ENCODE assay signal across 13 mouse cellular contexts in genomic region chr15:84483622-84484021, GRCm38 (mm10). TPM values are rescaled to one million over a fixed set of nuclear protein-coding genes. Genes with fewer than 3 reads are reported as not detected.
A peak's percentile ranks its signal among the peaks of the same experiment; 100 is the strongest.
DNase-seq lines count a peak whose midpoint lies in the region; ATAC-seq lines count a peak whose summit lies in the region.
"Had no signal": no experiment of that assay in that cellular context is flagged by ENCODE, and none has a peak within 500 bp of the region (broad histone marks: within the 10 kb centered on the region; RNA-seq: fewer than 3 reads in every experiment).

No protein-coding gene starts in this region.

- no peak for ATAC-seq in midbrain, embryonic 13.5 days
- no peak for ATAC-seq in megakaryocyte-erythroid progenitor cell, adult 5-6 weeks (replicated peaks; ENCODE audit: low FRiP score, low TSS enrichment, poor library complexity, severe bottlenecking)

- DNase-seq in adrenal gland, adult (ENCODE audit: inconsistent age in 2 of 2, low spot score in 1 of 2), result peak; percentile 11 to 28
- no peak for DNase-seq in adrenal gland, adult 18-20 months (ENCODE audit: low spot score in 2 of 2)
- DNase-seq in midbrain, embryonic 10.5 days (ENCODE audit: low spot score), result no peak
- peak; percentile 70 to 79 for DNase-seq in kidney, postnatal 4 days
- peak; percentile 62 for DNase-seq in yolk sac, embryonic 10.5 days (ENCODE audit: low spot score)
- no peak for DNase-seq in urinary bladder, postnatal 10 days (ENCODE audit: low spot score)
- DNase-seq: adrenal gland, postnatal 14 days had no signal

- no peaks in the 10 kb centered on the region for H3K9me3 ChIP-seq in midbrain, embryonic 10.5 days (replicated peaks)
- H3K9me3 ChIP-seq in midbrain, embryonic 13.5 days, result no peaks in the 10 kb centered on the region
- H3K9me3 ChIP-seq: lung, embryonic 15.5 days had no signal

- peaks cover 52% of the 10 kb centered on the region for H3K4me1 ChIP-seq in midbrain, embryonic 10.5 days
- peaks cover 47% of the 10 kb centered on the region for H3K4me1 ChIP-seq in midbrain, embryonic 13.5 days (replicated peaks)
- H3K4me1 ChIP-seq: megakaryocyte, embryonic 14.5 days had no signal

- H3K36me3 ChIP-seq in midbrain, embryonic 10.5 days, result no peaks in the 10 kb centered on the region
- H3K36me3 ChIP-seq in midbrain, embryonic 13.5 days, result no peaks in the 10 kb centered on the region
- H3K36me3 ChIP-seq: lung, embryonic 15.5 days had no signal

- WGBS in midbrain, embryonic 10.5 days, result 67% methylated on average over 5 of the region's 5 CpGs
- WGBS in midbrain, embryonic 13.5 days, result 68% methylated on average over 5 of the region's 5 CpGs

- H3K27me3 ChIP-seq in midbrain, embryonic 10.5 days (ENCODE audit: low read depth, poor library complexity, severe bottlenecking), result peaks cover 15% of the 10 kb centered on the region
- 0 out of 2 replicates have a peak, but pooled peaks cover 3% of the 10 kb centered on the region for H3K27me3 ChIP-seq in midbrain, embryonic 13.5 days
- H3K27me3 ChIP-seq: lung, embryonic 15.5 days had no signal

- H3K27ac ChIP-seq in midbrain, embryonic 10.5 days (replicated peaks), result peak overlapping the region; percentile 43; the same call in 1 of the 2 replicates
- no peak overlapping the region for H3K27ac ChIP-seq in midbrain, embryonic 13.5 days
- H3K27ac ChIP-seq: lung, embryonic 15.5 days had no signal

- no peak overlapping the region for H3K9ac ChIP-seq in midbrain, embryonic 13.5 days (replicated peaks)
- H3K9ac ChIP-seq: lung, embryonic 15.5 days had no signal

- H3K4me3 ChIP-seq in midbrain, embryonic 10.5 days, result no peak overlapping the region
- no peak overlapping the region for H3K4me3 ChIP-seq in midbrain, embryonic 13.5 days (replicated peaks)
- H3K4me3 ChIP-seq: erythroblast, embryonic 14.5 days; lung, embryonic 15.5 days; megakaryocyte, embryonic 14.5 days had no signal

- H3K4me2 ChIP-seq in midbrain, embryonic 13.5 days (replicated peaks), result no peak overlapping the region
- H3K4me2 ChIP-seq: lung, embryonic 15.5 days had no signal

RNA-seq across cellular contexts. Expression of gene Shisal1, which starts 36.7 kb away (rescaled TPM):
- total RNA-seq in adrenal gland, adult 18-20 months (2021), result 1 to 10 TPM; 1.5 to 1.8 TPM
- 5.7 and 11.4 TPM in 2 replicates for polyA plus RNA-seq in midbrain, embryonic 10.5 days (2016; fragmentation: Nextera tagmentation; extraction: Ambion mirVana)
- 10.8 and 11.1 TPM in 2 replicates for polyA plus RNA-seq in midbrain, embryonic 13.5 days (2015; fragmentation: Nextera tagmentation; extraction: Ambion mirVana)
- total RNA-seq in megakaryocyte-erythroid progenitor cell, adult 5-6 weeks (2014; fragmentation: Nextera tagmentation), result not detected in 2 replicates
- not detected in 2 replicates for total RNA-seq in megakaryocyte-erythroid progenitor cell, adult 5-6 weeks (2017)
- total RNA-seq: common myeloid progenitor, adult 5-6 weeks had no signal
- polyA plus RNA-seq: erythroblast, embryonic 14.5 days had no signal

Comparison
In these comparisons a context has a peak if more than half of its experiments do, and no peak if none do; other contexts are left out.
1. DNase-seq: peak in adrenal gland, adult (2 of 2), kidney, postnatal 4 days (2 of 2) and yolk sac, embryonic 10.5 days (single experiment); none in adrenal gland, adult 18-20 months (0 of 2), midbrain, embryonic 10.5 days (single experiment) and urinary bladder, postnatal 10 days (single experiment).